Mouse (Mus musculus) adrenal gland, postnatal 36 days (tissue): ENCODE results near the gene Endov. TPM values are rescaled to one million over a fixed set of nuclear protein-coding genes. Genes with fewer than 3 reads are reported as not detected.
A peak's percentile ranks its signal among the peaks of the same experiment; 100 is the strongest.

Experiments used
- DNase-seq, 2 experiments: peaks; one replicate each; pipeline ENCODE4 v3.0.0; 2021; ENCODE audit warnings: mixed read lengths in 1 of 2
- total RNA-seq, 2 experiments: library from RNA; stranded (reverse); gene quantifications; 2 replicates each; pipeline ENCODE4 v1.2.3; 2021

The Endov gene
- total RNA-seq, 2 experiments from 2014 or later: 16.6 to 17.3 TPM

GRCm38 (mm10) chr11:119545741-119546495, 54.8 kb downstream of the Endov start:
- DNase-seq: no peak

GRCm38 (mm10) chr11:119546496-119547182, 55.5 kb downstream of the Endov start:
- DNase-seq: peak in 1 of 2 experiments; percentile 40

GRCm38 (mm10) chr11:119547183-119547921, 56.2 kb downstream of the Endov start, which contains the start of gene Nptx1:
Gene Nptx1 (minus strand): TSS chr11:119547753.
- DNase-seq: peak; percentile 51 to 62

GRCm38 (mm10) chr11:119547951-119548591, 56.9 kb downstream of the Endov start:
- no peak for DNase-seq

DNA sequence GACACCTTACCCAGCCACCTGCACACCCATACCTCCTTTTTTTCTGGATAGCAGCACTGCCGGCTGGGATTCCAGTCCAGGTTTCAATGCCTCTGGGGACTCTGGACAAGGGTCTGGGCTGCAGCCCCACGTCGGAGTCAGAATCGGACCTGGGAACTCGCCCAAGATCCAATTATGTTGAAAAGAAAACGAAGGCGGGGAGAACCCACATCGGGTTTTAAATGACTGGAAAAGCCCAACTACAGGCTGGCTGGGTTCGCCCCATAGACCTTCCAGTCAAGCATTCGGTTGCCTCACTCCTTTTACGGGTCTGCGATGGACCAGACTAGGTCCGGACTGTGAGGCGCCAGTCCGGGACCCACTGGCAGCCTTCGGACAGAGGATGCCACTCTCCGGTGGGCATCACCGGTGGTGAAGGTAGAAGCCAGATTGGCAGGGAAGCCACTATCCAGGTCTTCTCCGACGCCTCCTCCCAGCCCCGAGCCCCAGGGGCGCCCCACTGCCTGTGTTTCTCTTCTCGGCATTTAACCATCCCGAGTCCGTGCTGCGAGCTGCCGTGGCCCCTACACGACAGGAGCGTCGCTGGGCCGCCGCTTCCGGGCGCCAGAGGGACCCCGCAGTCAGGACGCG, 57.7 kb downstream of the Endov start:
- DNase-seq: no peak

GRCm38 (mm10) chr11:119549371-119549811, 58.2 kb downstream of the Endov start:
- no peak for DNase-seq

DNA sequence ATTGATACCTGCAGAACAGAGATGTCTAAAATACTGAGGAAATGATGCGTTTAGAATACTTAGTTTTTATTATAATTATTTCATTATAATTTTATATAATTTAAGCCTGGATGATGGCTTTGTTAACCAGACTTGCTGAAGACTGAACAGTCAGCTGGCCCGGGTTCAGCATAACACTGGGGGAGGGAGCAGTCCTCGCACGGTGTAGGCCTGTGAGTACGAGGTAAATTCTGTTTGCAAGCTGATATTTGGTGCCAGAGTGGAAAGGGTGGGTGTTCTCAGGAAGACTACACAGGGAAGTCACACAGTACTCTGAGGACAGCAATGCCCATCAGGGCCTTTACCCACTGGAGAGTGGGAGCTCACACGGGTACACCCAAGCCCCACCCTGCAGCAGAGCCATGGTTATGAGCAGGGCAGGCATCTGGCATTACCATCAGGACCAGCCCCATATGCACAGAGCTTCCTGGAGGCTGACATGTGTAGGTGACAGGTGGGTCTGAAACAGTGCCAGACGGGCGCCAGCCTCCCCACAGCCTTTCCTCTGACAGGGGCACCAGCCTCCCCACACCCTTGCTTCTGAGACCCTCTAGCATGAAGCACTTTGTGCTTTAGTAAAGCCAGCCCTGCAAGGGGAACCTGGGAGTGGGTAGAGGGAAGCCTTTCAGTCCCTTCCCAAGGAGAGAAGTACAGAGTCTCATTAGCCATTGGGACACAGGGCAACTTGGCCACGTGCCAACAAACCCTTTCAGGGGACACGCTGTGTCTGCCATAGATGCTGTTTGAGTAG, 59.6 kb downstream of the Endov start:
- no peak for DNase-seq

DNA sequence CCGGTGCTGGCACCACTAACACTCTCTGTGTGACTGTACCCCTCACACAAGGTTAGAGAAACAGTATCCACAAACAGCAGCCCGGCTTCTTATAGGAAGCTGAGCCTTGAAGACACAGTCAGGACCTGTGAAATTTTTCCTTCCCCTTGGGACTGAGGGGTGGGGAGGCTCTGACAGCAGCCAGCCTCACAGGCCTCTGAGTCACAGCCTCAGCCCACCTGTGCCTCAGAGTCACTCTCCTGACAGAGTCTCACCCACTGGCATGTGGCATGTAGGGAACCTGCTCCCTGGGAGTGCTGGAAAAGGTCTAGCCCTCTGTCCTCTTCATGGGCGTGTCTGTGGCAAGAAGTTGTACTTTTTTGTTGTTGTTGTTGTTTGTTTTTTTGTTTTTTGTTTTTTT, 60.3 kb downstream of the Endov start:
- DNase-seq: no peak

- no peak for DNase-seq
These were observed 61.2 kb downstream of the Endov start for GRCm38 (mm10) chr11:119552301-119552700.

- no peak for DNase-seq
These were observed 62.0 kb downstream of the Endov start for GRCm38 (mm10) chr11:119552902-119553802.

DNA sequence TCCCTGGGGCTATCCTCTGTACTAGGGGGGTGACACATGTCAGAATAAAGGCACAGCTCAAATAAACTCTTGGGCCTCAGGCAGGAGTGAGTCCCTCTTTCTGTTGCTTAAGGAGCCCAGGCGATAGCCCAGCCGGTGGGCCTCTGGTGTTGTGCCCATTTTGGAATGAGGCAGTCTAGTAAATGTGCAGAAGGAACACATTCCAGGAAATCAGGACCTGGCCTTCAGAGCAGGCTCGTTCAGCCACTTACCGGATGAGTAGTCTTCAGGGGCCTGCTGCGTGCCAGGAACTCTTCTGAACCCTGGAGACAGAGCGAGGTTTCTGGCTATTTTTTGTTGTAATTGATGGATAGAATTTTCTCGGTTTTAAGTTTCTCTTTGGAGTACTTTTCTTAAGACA, 63.6 kb downstream of the Endov start:
- no peak for DNase-seq

DNA sequence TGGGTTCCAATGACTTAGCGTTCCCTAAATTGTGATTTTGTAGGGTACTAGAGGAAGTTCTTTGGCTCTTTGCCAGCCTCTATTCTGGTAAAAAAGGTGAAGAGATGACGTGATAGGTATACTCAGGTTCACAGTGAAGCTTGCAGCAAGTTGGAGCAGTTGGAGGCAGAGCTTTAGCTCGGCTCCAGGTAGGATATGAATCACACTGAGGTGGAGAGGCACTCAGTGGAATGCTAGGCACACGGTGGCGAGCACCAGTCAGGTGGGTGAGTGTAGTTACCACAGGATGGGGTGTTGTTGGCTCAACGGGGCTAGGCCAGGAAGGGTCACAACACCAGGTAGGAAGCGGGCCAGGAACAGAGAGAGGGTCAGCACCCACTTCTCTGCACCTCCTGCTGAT, 64.0 kb downstream of the Endov start:
- DNase-seq: no peak

GRCm38 (mm10) chr11:119557940-119558869, 67.1 kb downstream of the Endov start:
- DNase-seq: no peak

- DNase-seq: peak in 1 of 2 experiments; percentile 27
These were observed 67.9 kb downstream of the Endov start for GRCm38 (mm10) chr11:119558870-119559610.
